Mouse (Mus musculus) naive thymus-derived CD4-positive, alpha-beta T cell, adult 5 months (primary cell): ENCODE results near the gene Coq10a. TPM values are rescaled to one million over a fixed set of nuclear protein-coding genes. Genes with fewer than 3 reads are reported as not detected.

Experiments
- polyA plus RNA-seq: library from polyadenylated mRNA; unstranded; fragments of 100-300 nt; shearing (Covaris generic); gene quantifications from one replicate; pipeline ENCODE4 v1.2.1, GENCODE M21; 2017

The Coq10a gene
- polyA plus RNA-seq: 39.7 TPM

DNA sequence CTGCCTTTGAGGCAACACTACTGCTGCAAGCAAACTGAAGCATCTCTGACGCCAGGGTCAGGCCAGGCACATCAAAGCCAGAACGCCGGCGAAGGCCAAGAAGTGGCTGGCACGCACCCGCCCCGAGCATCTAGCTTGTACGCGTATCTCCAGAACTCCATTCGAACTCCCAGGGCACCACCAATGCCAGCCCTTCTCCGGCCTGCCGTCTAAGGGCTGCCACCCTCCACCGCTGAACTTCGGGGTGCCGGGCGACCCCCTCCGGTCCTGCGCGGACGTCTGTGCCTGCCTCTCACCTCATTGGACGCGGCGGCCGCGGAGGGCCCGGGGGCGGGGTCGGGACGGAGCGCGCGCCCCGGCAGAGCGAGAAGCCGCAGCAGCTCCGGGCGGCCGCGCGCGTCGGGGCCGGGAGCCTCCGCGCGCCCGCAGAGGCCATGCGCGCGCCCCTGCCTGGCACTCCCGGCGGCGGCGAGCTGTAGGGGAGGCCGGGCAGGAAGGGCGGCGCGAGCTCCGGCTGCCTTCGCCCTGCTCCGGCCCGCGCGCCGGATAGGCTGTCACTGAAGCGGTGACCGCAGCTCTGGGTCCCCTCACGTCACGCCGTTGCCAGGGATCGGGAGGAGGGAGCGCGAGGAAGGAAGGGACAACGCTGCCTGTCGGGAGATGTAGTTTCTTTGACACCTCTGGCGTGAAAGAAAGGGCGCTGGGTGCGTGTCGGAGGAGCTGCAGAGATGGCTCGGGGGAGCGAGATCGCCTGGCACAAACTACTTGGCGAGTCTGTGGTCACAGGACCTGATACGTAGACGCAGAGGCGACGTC, at the start of gene Coq10a:
Gene Coq10a, minus strand, starts transcription at position 596 of the 816 bp plus-strand sequence.

GRCm38 (mm10) chr10:128411211-128412054, 42.6 kb upstream of the Coq10a start, which contains the start of the genes Nabp2 and Rnf41:
Gene Nabp2, minus strand, starts transcription at chr10:128411492.
Gene Rnf41, plus strand, starts transcription at chr10:128411657.

GRCm38 (mm10) chr10:128401056-128401455, 32.3 kb upstream of the Coq10a start, which contains the start of gene Slc39a5:
Gene Slc39a5, minus strand, starts transcription at chr10:128401229.

DNA sequence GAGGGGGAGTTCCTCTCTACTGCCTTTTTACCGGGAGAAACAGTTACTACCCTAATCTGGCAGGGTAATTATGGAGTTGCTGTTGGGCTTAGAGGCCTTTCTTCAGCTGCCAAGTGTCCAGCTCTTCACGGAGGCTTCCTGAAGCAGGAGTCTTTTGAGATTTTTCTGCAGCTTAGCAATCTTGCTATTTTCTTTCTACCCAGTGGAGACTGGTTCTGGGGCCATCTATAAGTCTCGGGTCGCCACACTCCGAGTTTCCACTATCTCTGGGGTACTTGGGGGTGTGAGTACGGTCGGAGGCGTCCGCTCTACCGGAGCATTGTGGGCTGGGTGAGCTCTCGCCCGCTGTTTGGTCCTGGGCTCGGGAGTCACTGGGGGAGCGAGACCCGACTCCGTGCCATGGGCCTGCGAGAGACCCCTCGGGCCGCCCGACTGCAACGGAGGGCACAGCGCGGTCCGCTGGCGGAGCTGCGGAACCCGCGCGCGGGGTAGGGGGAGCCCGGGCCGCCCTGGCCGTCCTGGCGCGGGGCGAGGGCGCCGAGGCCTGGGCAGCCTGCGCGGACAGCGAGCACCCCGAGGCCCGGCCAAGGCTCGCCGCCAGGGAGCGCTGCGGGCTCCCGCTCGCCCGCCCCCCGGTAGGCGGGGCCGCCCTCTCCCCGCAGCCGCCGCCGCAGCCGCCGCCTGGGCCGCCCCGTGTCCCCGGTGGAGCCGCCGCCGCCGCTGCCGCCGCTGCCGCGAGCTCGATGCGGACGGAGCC, 7.8 kb upstream of the Coq10a start, which contains the start of gene Ankrd52:
Gene Ankrd52, plus strand, starts transcription at position 661 of the 757 bp plus-strand sequence.

DNA sequence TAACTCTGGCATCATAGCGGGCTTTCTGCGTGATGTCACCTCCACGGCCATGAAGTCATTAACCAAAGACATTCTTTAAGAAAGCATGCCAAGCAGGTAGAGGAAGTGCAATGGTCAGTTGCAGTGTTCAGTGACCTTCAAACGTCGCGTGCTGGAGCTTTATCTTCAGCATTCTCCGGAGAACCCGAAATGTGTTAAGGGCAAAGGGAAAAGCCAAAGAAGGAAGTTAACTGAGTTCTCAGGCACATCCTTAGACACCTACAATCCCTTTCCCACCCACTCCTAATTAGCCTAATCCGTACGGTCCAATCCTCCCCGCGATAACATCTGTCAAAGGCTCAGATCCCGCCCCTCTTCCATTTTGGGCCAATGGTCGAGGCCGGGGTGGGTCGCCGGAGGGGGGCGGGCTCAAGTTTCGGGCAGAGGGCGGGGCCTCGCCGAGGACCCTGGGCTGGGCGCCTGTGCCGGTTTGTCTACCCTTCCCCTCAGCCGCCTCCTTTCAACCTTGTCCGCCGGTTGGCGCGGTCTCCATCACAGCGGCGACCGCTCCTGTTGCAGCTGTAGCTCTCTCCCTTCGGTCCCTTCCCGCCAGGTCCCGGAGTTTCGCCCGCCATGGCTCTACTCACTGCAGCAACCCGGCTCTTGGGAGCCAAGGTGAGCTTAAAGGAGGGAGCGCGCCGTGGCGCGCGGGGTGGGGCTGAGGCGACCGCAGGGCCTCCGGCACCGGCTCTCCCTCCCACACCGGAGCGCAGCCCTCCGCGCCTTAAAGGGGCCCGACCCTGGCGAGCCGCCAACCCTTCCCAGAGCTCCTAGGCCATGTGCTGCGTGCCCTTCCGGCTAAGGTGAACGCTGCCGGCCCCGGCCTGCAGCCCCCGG, 31.3 kb downstream of the Coq10a start, which contains the start of gene Cs:
Gene Cs, plus strand, starts transcription at position 429 of the 876 bp plus-strand sequence.

DNA sequence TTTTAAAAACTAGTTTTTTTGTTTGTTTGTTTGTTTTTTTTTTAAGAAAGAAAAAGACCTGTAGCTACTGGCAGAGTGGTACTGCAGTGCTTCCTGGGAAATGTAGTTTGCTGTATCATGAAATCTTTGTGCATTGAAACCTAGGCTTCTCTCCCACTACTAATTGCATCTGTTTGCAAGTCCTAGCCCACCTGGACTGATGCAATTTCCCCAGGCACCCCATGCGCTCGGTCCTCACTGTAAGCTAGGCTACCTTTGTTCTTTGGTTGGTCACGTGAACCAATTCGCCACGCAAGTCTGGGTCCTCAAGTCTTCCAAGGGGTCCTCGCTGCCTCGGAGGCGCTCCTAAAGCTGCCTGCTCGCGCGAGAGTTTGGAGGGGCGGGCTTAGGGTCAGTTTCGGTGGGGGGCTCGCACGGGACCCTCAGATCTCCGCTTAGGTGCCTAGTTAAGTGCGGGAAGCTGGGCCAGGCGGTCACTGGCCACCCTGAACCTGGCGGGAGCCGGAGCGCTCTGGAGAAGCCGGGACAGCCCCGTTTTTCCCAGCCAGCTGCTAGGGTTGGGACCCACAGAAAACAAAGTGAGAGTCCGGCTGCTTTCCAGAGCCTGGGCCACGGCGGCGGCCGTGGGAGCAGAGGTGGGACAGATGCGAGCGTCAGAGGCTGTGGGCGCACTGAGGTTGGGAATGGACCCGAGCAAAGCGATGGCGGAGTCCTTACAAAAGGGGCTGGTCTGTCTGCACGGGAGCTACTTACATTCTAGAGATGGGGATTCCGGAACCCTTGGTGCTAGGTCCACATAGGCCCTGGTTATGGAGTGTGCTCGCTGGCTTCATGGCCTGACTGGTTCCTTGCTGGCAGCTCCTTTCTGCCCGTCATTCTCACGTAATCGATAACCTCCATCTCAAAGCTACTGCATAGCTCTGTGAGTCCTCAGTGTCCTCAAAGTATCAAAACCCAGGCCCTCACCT, 46.4 kb downstream of the Coq10a start, which contains the start of gene Cnpy2:
Gene Cnpy2, plus strand, starts transcription at position 319 of the 968 bp plus-strand sequence.

Other genes with a start within 250 kb of the Coq10a start
- 34.5 TPM for gene Rbms2, start 188.7 kb downstream of the Coq10a start, polyA plus RNA-seq
- gene Gls2, start 174.5 kb downstream of the Coq10a start, polyA plus RNA-seq: 0.65 TPM
- 12.4 TPM for gene Spryd4, start 157.2 kb downstream of the Coq10a start, polyA plus RNA-seq
- gene Mip, start 143.2 kb downstream of the Coq10a start, polyA plus RNA-seq: not detected
- 28.0 TPM for gene Timeless, start 136.9 kb downstream of the Coq10a start, polyA plus RNA-seq
- gene Apon, start 114.9 kb downstream of the Coq10a start, polyA plus RNA-seq: not detected
- not detected for gene Apof, start 100.3 kb downstream of the Coq10a start, polyA plus RNA-seq
- 45.1 TPM for gene Stat2, start 98.4 kb downstream of the Coq10a start, polyA plus RNA-seq
- not detected for gene Il23a, start 70.2 kb downstream of the Coq10a start, polyA plus RNA-seq
- gene Pan2, start 65.7 kb downstream of the Coq10a start, polyA plus RNA-seq: 48.3 TPM
- 18.9 TPM for gene Cnpy2, start 46.5 kb downstream of the Coq10a start, polyA plus RNA-seq
- gene Cs, start 31.3 kb downstream of the Coq10a start, polyA plus RNA-seq: 128 TPM
- 4.8 TPM for gene Ankrd52, start 8.1 kb upstream of the Coq10a start, polyA plus RNA-seq
- gene Slc39a5, start 32.2 kb upstream of the Coq10a start, polyA plus RNA-seq: not detected
- 47.3 TPM for gene Nabp2, start 42.5 kb upstream of the Coq10a start, polyA plus RNA-seq
- 23.1 TPM for gene Rnf41, start 42.7 kb upstream of the Coq10a start, polyA plus RNA-seq
- 93.1 TPM for gene Smarcc2, start 90.3 kb upstream of the Coq10a start, polyA plus RNA-seq
- 1,093 TPM for gene Myl6, start 125.1 kb upstream of the Coq10a start, polyA plus RNA-seq
- gene Myl6b, start 129.7 kb upstream of the Coq10a start, polyA plus RNA-seq: 3.2 TPM
- 269 TPM for gene Esyt1, start 156.9 kb upstream of the Coq10a start, polyA plus RNA-seq
- 32.4 TPM for gene Zc3h10, start 178.8 kb upstream of the Coq10a start, polyA plus RNA-seq
- gene Rpl41, start 180.3 kb upstream of the Coq10a start, polyA plus RNA-seq: 2,874 TPM
- 27.6 TPM for gene Pa2g4, start 197.0 kb upstream of the Coq10a start, polyA plus RNA-seq
- gene Erbb3, start 220.7 kb upstream of the Coq10a start, polyA plus RNA-seq: 1.2 TPM